Mouse (Mus musculus) layer of hippocampus, adult 2 months (tissue): Measurements from ENCODE around the gene C130050O18Rik. TPM values are rescaled to one million over a fixed set of nuclear protein-coding genes. Genes with fewer than 3 reads are reported as not detected.

Experiments used
- DNase-seq, 2 experiments: peaks; one replicate each; pipeline ENCODE4 v3.0.0; 2022; ENCODE audit warnings: low spot score in 2 of 2
- H3K27ac ChIP-seq: fragments of 200-600 bp; 2 replicates; pipeline ENCODE4 v1.8.1; 2022
- H3K4me3 ChIP-seq: fragments of 200-600 bp; 2 replicates; pipeline ENCODE4 v1.8.1; 2022; ENCODE audit warnings: mild to moderate bottlenecking
- CTCF ChIP-seq: fragments of 200-600 bp; conservative IDR thresholded peaks from 2 replicates; pipeline ENCODE4 v1.8.1; 2022; ENCODE audit warnings: antibody characterized with exemption, mild to moderate bottlenecking, moderate library complexity
- microRNA-seq, 2 experiments: library from miRNA; unstranded; fragments of <30 nt; microRNA quantifications; one replicate each; pipeline ENCODE4 v1.2.0; 2021
- total RNA-seq, 2 experiments: library from RNA; stranded (reverse); gene quantifications; 2 replicates each; pipeline ENCODE4 v1.2.3; 2021

The C130050O18Rik gene
- total RNA-seq, 2 experiments from 2014 or later, result 0.18 TPM; not detected in 1

- peak overlapping the region; percentile 46; the same call in 1 of the 2 replicates for H3K27ac ChIP-seq
- H3K4me3 ChIP-seq, result no peak overlapping the region
- no peak for DNase-seq
- peak; percentile 64 for TF ChIP-seq CTCF
These were observed 40.2 kb downstream of the C130050O18Rik start for GRCm38 (mm10) chr5:139445258-139445657.

DNA sequence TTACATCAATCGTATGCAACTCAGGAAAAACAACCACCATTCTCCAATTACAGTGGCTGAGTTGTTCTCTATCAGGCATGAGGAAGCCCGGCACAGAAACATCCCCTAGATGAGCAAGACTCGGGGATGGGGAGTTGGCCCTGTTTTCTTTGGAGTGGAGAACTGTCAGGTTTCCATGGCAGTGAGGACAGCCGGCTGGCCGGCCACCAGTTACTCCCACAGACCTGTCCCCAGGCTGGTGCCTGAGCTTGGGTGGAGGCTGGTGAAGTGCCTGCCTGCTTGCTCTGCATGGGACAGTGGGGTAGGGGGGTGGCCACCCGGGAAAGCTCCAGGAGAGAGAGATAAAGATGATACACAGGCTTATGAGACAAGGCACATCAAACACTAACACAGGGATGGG, 42.9 kb downstream of the C130050O18Rik start:
- H3K4me3 ChIP-seq, result no peak overlapping the region
- H3K27ac ChIP-seq, result peak overlapping the region; percentile 77
- DNase-seq, result no peak
- TF ChIP-seq CTCF, result no peak

GRCm38 (mm10) chr5:139449161-139449791, 44.2 kb downstream of the C130050O18Rik start:
- no peak for TF ChIP-seq CTCF
- peak overlapping the region; percentile 77 for H3K27ac ChIP-seq
- no peak for DNase-seq

GRCm38 (mm10) chr5:139449926-139450325, 44.8 kb downstream of the C130050O18Rik start:
- H3K27ac ChIP-seq, result peak overlapping the region; percentile 77
- DNase-seq, result no peak
- no peak for TF ChIP-seq CTCF
- no peak overlapping the region for H3K4me3 ChIP-seq

More at GRCm38 (mm10) chr5:139449161-139449791, 44.2 kb downstream of the C130050O18Rik start:
- H3K4me3 ChIP-seq, result no peak overlapping the region

GRCm38 (mm10) chr5:139453031-139453430, 48.0 kb downstream of the C130050O18Rik start:
- no peak for TF ChIP-seq CTCF
- DNase-seq, result no peak
- H3K27ac ChIP-seq, result peak overlapping the region; percentile 71
- no peak overlapping the region for H3K4me3 ChIP-seq

DNA sequence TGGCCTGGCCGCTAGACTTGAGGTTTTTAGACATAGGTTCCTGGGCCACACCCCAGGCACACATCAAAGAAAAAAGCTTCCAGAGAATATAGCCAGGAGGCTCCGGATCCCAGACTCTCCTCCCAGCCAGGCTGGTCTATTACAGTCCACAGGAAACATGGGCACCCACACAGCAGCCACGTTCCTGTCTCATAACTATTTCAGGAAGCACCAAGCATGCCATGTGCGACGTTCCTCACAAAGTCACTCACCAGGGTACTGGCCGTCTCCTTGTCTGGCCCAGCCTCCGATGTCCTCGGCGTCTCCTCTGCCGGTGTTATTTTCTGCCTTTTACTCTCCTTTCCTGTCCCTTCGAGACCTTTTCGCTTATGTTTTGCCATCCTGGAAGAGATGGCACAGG, 50.1 kb downstream of the C130050O18Rik start:
- peak overlapping the region; percentile 67 for H3K27ac ChIP-seq
- no peak for DNase-seq
- H3K4me3 ChIP-seq, result no peak overlapping the region
- no peak for TF ChIP-seq CTCF

- TF ChIP-seq CTCF, result no peak
- Histone ChIP-seq H3K4me3 (no peak overlapping the region), H3K27ac (no peak overlapping the region)
- no peak for DNase-seq
These were observed 52.2 kb downstream of the C130050O18Rik start for GRCm38 (mm10) chr5:139457241-139457640.

DNA sequence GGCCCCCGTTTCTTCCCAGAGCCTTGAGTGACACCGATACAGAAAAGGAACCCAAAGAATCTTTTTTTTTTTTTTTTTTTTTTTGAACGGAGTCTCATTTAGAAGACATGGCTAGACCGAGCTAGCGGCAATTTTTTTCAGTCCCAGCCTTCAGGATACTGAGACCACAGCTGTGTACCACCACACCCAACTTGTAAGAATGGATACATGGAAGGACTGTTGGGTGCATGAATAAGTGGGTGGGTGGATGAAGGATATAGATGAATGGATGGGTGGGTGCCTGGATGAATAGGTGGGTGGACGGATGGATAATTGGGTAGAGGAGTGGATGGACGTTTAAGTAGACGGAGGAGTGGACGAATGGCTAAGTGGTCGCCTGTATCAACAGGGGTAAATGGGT, 54.9 kb downstream of the C130050O18Rik start:
- H3K27ac ChIP-seq, result peak overlapping the region; percentile 85
- TF ChIP-seq CTCF, result no peak
- DNase-seq, result no peak

GRCm38 (mm10) chr5:139460384-139461067, 55.4 kb downstream of the C130050O18Rik start, which contains the start of gene 3110082I17Rik:
TSS of gene 3110082I17Rik (minus strand) at chr5:139460527.
- DNase-seq, result peak; percentile 97 to 99
- peak within 1 kb of the TSS; percentile 85 for H3K27ac ChIP-seq
- no peak for TF ChIP-seq CTCF
- peak within 1 kb of the TSS; percentile 77 for H3K4me3 ChIP-seq

More for the DNA sequence above, 54.9 kb downstream of the C130050O18Rik start:
- peak overlapping the region; percentile 77 for H3K4me3 ChIP-seq

DNA sequence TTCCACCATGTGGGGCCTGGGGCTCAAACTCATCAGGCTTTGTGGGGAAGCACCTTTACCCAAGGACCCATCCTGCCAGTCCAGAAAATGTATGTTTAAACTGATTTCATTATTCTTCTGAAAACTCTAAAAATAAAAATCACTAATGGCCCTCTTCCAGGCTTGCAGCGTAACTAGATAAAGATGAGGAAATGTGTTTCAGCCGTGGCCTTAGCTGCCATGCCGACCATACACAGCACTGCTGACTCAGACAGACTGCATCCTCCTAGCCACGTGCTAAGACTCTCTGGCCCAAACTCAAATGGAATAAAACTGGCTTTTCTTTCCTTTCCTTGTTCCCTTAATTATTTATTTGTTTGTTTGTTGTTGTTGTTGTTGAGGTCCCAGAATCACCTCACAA, 59.8 kb downstream of the C130050O18Rik start:
- Histone ChIP-seq H3K27ac (no peak overlapping the region), H3K4me3 (no peak overlapping the region)
- DNase-seq, result no peak
- no peak for TF ChIP-seq CTCF

Small RNAs within 50 kb of the gene (microRNA-seq; reads per million reads assigned to microRNA genes)
- 195 to 251 reads per million in 2 experiments for gene Mir339

Other genes with a start within 250 kb of the C130050O18Rik start
- 10 to 100 TPM; 78.8 to 91.0 TPM for gene Sun1, start 204.6 kb upstream of the C130050O18Rik start, total RNA-seq
- 10 to 100 TPM; 52.5 to 53.8 TPM for gene Get4, start 153.0 kb upstream of the C130050O18Rik start, total RNA-seq
- gene Adap1, start 79.7 kb upstream of the C130050O18Rik start, total RNA-seq, result 100 to 1,000 TPM; 162 to 171 TPM
- 10 to 100 TPM; 74.3 to 76.8 TPM for gene Cox19, start 53.9 kb upstream of the C130050O18Rik start, total RNA-seq
- gene Cyp2w1, start 52.7 kb upstream of the C130050O18Rik start, total RNA-seq, result not detected
- gene Gpr146, start 27.6 kb upstream of the C130050O18Rik start, total RNA-seq, result 10 to 100 TPM; 11.5 to 12.8 TPM
- 1 to 10 TPM; 2.1 to 2.4 TPM for gene Gper1, start 17.9 kb downstream of the C130050O18Rik start, total RNA-seq
- gene 3110082I17Rik, start 55.2 kb downstream of the C130050O18Rik start, total RNA-seq, result 10 to 100 TPM; 17.1 to 18.1 TPM
- gene Zfand2a, start 79.3 kb downstream of the C130050O18Rik start, total RNA-seq, result 10 to 100 TPM; 56.5 to 63.1 TPM
- not detected for gene Uncx, start 138.2 kb downstream of the C130050O18Rik start, total RNA-seq